Mouse (Mus musculus): ENCODE measurements around the gene Atg13. TPM values are rescaled to one million over a fixed set of nuclear protein-coding genes. Genes with fewer than 3 reads are reported as not detected.

Gene Atg13
- polyA plus RNA-seq, 1 experiment from 2014 or later: 36.2 TPM

DNA sequence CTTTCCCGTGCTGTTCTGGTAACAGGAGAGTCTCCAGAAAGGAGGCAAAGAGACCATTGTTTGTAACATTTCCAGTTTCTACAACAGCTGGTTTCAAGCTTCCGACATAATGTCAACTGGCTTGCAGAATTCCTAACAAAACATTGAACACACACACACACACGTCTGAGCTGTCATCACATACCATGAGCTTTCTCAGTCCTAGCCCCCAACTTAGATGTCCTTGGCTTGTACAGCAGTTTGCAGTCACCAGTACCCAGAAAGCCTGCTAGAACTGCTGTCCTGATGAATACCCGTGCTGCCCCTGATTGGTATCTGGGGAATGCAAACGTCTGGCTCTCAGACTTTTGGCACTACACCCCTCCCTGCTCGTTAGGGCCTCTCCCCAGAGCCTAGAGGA is 54.5 kb downstream of the Atg13 start:
- ATAC-seq (ENCODE audit: low FRiP score, low read depth): no peak
- no peaks in the 10 kb centered on the region for H3K9me3 ChIP-seq
- H3K4me3 ChIP-seq: no peak overlapping the region
- H3K4me1 ChIP-seq: peaks cover 15% of the 10 kb centered on the region
- no peak overlapping the region for H3K9ac ChIP-seq (replicated peaks)
- H3K4me2 ChIP-seq (replicated peaks): no peak overlapping the region
- WGBS: 90% methylated on average over 6 of the region's 6 CpGs
- peaks cover 59% of the 10 kb centered on the region for H3K36me3 ChIP-seq
- no peaks in the 10 kb centered on the region for H3K27me3 ChIP-seq
- H3K27ac ChIP-seq (replicated peaks): no peak overlapping the region

DNA sequence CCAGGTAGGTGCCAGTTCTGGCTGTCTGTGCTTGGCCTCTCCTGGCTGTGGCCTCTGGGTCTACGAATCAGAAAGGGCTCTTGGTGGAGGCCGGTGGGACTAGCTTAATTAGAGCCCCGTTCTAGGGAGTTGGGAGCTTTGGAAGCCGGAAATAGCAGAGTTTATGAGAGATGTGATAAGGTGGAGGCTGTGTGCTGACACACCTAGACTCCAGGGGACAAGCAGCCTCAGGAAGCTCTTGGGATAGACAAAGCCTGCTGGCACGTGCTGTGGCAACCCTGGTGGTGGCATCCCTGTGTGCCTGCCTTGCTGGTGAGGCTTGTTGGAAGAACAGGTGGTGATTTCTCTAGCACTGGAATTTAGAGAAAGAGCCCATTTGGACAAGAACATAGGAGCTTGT is 55.0 kb downstream of the Atg13 start:
- Histone ChIP-seq H3K9me3 (no peaks in the 10 kb centered on the region), H3K9ac (replicated peaks) (no peak overlapping the region), H3K4me1 (peaks cover 19% of the 10 kb centered on the region), H3K27me3 (no peaks in the 10 kb centered on the region), H3K27ac (replicated peaks) (no peak overlapping the region), H3K36me3 (peaks cover 59% of the 10 kb centered on the region), H3K4me3 (no peak overlapping the region), H3K4me2 (replicated peaks) (no peak overlapping the region)
- 89% methylated on average over 5 of the region's 5 CpGs for WGBS
- ATAC-seq (ENCODE audit: low FRiP score, low read depth): no peak

DNA sequence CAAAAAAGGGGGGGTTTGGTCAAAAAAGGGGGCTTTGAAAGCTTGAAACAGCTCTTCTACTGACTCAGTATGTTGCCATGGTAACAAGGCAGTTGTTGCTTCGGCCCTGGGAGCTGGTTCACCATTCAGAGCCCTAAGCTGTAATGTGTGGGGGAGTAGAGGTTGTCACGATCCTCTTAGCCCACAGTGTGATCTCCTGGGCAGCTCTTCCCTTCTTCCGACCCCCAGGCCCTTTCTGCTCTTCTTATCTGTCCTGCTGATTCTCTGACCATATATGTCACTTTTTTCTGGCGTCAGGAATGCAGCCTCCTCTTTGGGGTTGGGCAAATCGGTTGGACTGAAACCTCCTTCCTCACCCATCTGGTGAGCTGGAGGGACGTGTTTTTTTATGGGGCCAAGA is 57.5 kb downstream of the Atg13 start:
- Histone ChIP-seq H3K4me2 (replicated peaks) (no peak overlapping the region), H3K4me3 (no peak overlapping the region), H3K9ac (replicated peaks) (no peak overlapping the region), H3K9me3 (no peaks in the 10 kb centered on the region), H3K4me1 (peaks cover 28% of the 10 kb centered on the region), H3K36me3 (peaks cover 52% of the 10 kb centered on the region), H3K27ac (replicated peaks) (no peak overlapping the region), H3K27me3 (no peaks in the 10 kb centered on the region)
- ATAC-seq (ENCODE audit: low FRiP score, low read depth): no peak
- WGBS: 43% methylated on average over 6 of the region's 6 CpGs

DNA sequence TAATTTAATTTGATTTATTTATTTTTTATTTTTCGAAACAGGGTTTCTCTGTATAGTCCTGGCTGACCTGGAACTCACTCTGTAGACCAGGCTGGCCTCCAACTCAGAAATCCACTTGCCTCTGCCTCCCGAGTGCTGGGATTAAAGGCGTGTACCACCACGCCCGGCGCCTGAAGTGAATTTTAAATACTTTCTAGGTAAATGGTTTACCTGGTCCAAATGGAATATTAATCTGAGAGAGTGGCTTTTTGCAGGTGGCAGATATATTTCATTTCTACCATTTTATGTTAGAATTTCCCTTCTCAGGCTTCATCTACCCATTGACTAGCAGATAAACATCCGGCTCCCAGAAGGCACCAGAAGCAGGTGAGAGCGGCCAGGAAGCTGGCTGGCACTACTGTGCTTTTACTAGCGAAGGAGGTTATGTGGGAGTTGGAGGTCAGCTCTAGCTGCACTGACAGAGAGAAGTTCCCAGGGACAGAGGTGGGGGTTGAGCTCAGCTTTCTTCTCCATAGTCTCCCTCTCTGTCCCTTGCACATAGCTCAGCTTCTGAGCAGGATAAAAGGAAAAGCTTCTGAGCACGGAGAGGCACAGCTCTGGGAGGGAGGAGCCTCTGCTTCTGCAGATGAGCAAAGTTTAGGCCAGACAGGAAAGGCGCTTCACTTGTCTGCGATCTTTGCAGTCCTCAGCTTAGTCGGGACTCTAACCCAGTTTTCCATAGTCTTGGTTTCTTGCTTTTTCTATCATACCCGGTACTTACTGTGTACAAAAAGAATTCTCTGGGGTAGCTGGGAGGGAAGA is 58.7 kb downstream of the Atg13 start:
- 0 out of 2 replicates have a peak overlapping the region, but pooled peaks have one; percentile 11 for H3K9ac ChIP-seq (replicated peaks)
- H3K4me1 ChIP-seq: peaks cover 28% of the 10 kb centered on the region
- no peak for ATAC-seq (ENCODE audit: low FRiP score, low read depth)
- H3K4me2 ChIP-seq (replicated peaks): no peak overlapping the region
- peaks cover 52% of the 10 kb centered on the region for H3K36me3 ChIP-seq
- 87% methylated on average over 14 of the region's 14 CpGs for WGBS
- no peak overlapping the region for H3K27ac ChIP-seq (replicated peaks)
- H3K9me3 ChIP-seq: no peaks in the 10 kb centered on the region
- no peaks in the 10 kb centered on the region for H3K27me3 ChIP-seq
- no peak overlapping the region for H3K4me3 ChIP-seq

DNA sequence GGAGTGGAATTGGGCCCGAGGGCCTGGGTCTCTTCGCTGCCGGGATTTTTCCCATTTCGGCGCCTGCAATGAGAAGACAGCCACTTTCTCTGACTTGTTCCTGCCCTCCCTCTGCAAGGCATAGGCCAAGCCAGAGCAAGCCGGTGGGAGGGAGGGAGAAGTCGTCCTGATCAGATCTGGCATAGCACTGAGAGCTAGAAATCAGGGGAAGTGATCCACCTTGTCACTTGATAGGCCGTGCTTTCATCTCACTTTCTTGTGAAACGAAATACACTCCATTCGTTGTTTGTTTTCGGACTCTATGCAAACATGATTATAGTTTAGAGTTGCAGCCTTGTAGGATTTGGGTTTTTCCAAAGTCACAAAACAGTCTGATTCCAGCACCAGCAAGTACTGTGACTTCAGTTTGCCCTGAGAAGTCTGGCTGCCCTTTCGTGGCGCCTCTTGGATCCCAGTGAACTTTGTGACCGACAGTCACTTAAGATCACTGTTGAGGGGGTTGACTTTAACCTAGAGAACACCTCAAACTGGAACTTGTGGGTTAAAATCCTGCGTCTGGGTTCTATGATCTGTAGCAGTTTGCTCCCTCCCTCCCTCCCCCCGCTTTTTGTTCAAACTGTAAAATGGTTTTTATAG is 59.9 kb downstream of the Atg13 start:
- 14% methylated on average over 16 of the region's 16 CpGs for WGBS
- peak; percentile 71 for ATAC-seq (ENCODE audit: low FRiP score, low read depth)

DNA sequence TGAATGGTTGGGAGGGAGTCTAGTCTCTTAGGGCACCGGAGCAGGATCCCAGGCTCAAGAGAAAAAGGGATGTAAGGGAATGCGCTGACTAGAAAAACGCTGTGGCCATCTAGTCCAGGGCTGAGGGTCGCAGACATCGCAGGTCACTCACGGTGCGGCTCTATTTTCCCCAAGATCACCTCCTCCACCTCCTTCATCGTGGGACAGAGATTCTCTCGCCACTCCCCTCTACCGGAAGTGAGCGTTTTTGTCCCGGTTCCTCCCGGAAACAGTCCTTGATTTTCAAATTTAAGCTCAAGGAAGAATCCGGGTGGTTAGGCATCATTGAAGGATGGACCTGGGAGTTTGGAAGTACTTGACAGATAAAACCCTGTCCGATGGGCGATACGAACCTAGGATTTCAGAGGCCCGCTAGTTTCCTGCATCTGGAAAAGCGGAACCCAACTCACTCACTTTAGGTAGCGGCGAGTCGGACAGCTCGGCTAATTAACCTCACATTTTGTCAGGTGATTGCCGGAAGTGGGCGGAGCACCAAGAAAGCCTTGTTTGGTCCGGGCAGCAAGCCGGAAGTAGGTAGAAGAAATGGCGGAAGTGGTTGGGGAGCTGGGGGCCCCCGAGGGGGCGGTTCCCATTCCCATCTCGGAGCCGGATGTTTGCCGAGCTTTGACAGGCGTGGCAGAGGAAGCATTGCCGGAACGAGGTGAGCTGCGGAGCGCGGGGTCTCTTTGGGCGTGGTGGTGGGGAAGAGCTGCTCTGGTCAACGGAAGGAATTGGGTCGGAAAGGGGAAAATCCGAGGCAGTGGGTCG is 60.6 kb downstream of the Atg13 start, which contains the start of the genes Zfp408 and Arhgap1:
TSS of gene Zfp408 (minus strand) at position 239 of the 807 bp plus-strand sequence.
TSS of gene Arhgap1 (plus strand) at position 308 of the 807 bp plus-strand sequence.
- Histone ChIP-seq H3K36me3 (peaks cover 52% of the 10 kb centered on the region), H3K27me3 (no peaks in the 10 kb centered on the region), H3K4me3 (peak within 1 kb of the TSS; percentile 90), H3K9ac (replicated peaks) (peak within 1 kb of the TSS; percentile 95), H3K4me2 (replicated peaks) (peak within 1 kb of the TSS; percentile 100), H3K27ac (replicated peaks) (peak within 1 kb of the TSS; percentile 80), H3K4me1 (peaks cover 28% of the 10 kb centered on the region), H3K9me3 (no peaks in the 10 kb centered on the region)
- ATAC-seq (ENCODE audit: low FRiP score, low read depth): peak; percentile 94
- WGBS: under 1% methylated on average over 44 of the region's 44 CpGs

More for the DNA sequence above, 59.9 kb downstream of the Atg13 start:
- peaks cover 52% of the 10 kb centered on the region for H3K36me3 ChIP-seq
- peak overlapping the region; percentile 95 for H3K9ac ChIP-seq (replicated peaks)
- H3K4me2 ChIP-seq (replicated peaks): peak overlapping the region; percentile 100
- H3K27ac ChIP-seq (replicated peaks): peak overlapping the region; percentile 80
- H3K4me1 ChIP-seq: peaks cover 28% of the 10 kb centered on the region
- H3K9me3 ChIP-seq: no peaks in the 10 kb centered on the region
- peak overlapping the region; percentile 90 for H3K4me3 ChIP-seq
- no peaks in the 10 kb centered on the region for H3K27me3 ChIP-seq

DNA sequence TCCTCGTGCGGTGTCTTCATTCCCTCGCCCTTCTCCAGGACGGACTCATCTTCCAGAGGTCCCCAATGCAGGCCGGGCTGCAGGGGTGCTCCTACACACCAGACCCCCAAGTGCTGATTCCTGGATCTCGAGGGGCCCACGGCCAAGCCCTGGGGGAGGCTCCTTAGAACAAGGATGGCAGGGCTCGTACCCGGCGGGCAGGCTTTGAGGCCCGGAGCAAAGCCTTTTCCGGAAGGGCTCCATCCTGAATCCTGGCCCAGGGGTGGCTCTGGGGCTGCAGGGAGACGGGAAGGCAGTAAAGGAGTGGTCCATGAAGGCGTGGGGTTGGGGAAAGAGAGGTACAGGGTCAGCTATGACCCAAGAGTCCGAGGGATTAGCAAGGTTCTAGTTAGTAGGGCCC is 61.2 kb downstream of the Atg13 start:
- peak overlapping the region; percentile 90 for H3K4me3 ChIP-seq
- H3K9ac ChIP-seq (replicated peaks): peak overlapping the region; percentile 95
- ATAC-seq (ENCODE audit: low FRiP score, low read depth): peak; percentile 1; the same call in 1 of the 2 replicates
- H3K27ac ChIP-seq (replicated peaks): peak overlapping the region; percentile 80
- 4% methylated on average over 15 of the region's 15 CpGs for WGBS
- H3K36me3 ChIP-seq: peaks cover 52% of the 10 kb centered on the region
- H3K4me2 ChIP-seq (replicated peaks): peak overlapping the region; percentile 100
- H3K27me3 ChIP-seq: no peaks in the 10 kb centered on the region
- H3K4me1 ChIP-seq: peaks cover 28% of the 10 kb centered on the region
- no peaks in the 10 kb centered on the region for H3K9me3 ChIP-seq

DNA sequence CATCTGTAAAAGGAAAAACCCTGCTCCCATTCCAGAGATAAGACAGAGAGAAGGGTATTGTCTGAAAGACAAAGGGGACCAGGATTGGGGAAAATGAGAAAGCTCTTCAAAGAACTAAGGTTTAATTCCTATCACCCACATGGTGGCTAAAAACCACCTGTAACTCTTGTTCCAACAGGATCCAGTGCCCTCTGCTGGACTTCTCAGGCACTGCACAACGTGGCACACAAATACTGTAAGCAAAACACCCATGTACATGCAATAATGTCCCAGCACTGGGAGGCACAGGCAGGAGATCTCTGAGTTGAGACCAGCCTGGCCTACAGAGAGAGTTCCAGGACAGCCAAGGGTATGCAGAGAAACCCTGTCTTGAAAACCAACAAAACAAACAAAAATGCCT is 63.6 kb downstream of the Atg13 start:
- Histone ChIP-seq H3K36me3 (peaks cover 60% of the 10 kb centered on the region), H3K9me3 (no peaks in the 10 kb centered on the region), H3K9ac (replicated peaks) (no peak overlapping the region), H3K27me3 (no peaks in the 10 kb centered on the region), H3K27ac (replicated peaks) (no peak overlapping the region), H3K4me3 (no peak overlapping the region), H3K4me2 (replicated peaks) (no peak overlapping the region), H3K4me1 (peaks cover 17% of the 10 kb centered on the region)
- no peak for ATAC-seq (ENCODE audit: low FRiP score, low read depth)
- WGBS: 34% methylated on average over 1 of the region's 1 CpGs

DNA sequence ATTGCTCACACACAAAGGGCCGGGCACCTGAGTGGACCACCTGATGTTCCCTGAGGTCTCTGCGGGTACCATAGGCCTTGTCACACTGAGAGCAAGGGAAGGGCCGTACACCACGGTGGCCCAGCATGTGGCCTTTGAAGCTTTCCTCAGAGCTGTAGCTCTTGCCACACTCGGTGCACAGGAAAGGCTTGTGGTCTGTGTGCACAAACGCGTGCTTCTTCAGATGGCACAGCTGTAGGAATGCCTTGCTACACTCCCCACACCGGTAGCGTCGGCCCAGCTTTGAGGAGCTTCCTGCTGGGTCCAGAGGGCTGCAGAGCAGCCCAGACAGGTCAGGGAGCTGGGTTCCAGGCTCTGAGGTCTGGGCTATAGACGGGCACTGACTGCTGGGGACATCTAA is 64.6 kb downstream of the Atg13 start:
- Histone ChIP-seq H3K9me3 (no peaks in the 10 kb centered on the region), H3K4me3 (no peak overlapping the region), H3K4me1 (peaks cover 12% of the 10 kb centered on the region), H3K27ac (replicated peaks) (no peak overlapping the region), H3K27me3 (no peaks in the 10 kb centered on the region), H3K9ac (replicated peaks) (no peak overlapping the region), H3K4me2 (replicated peaks) (no peak overlapping the region), H3K36me3 (peaks cover 58% of the 10 kb centered on the region)
- no peak for ATAC-seq (ENCODE audit: low FRiP score, low read depth)
- WGBS: 94% methylated on average over 11 of the region's 11 CpGs

DNA sequence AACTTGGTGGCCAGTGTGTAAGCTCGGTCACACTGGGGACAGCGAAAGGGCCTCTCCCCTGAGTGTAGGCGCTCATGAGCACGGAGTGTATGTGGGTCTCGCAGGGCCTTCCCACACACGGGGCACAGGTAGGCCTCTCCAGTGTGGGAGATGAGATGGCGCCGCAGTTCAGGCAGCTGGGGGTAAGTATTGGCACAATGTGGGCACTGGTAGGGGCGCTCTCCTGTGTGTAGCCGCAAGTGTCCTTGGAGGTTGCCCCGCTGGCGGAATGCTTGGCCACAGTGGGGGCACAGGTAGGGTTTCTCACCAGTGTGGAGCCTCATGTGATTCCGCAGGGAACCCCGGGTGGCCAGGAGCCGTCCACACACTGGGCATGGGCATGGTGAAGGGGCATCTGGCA is 65.0 kb downstream of the Atg13 start:
- 96% methylated on average over 15 of the region's 15 CpGs for WGBS
- ATAC-seq (ENCODE audit: low FRiP score, low read depth): no peak
- Histone ChIP-seq H3K4me1 (peaks cover 9% of the 10 kb centered on the region), H3K9ac (replicated peaks) (no peak overlapping the region), H3K27ac (replicated peaks) (no peak overlapping the region), H3K27me3 (no peaks in the 10 kb centered on the region), H3K4me2 (replicated peaks) (no peak overlapping the region), H3K9me3 (no peaks in the 10 kb centered on the region), H3K36me3 (peaks cover 58% of the 10 kb centered on the region), H3K4me3 (no peak overlapping the region)

DNA sequence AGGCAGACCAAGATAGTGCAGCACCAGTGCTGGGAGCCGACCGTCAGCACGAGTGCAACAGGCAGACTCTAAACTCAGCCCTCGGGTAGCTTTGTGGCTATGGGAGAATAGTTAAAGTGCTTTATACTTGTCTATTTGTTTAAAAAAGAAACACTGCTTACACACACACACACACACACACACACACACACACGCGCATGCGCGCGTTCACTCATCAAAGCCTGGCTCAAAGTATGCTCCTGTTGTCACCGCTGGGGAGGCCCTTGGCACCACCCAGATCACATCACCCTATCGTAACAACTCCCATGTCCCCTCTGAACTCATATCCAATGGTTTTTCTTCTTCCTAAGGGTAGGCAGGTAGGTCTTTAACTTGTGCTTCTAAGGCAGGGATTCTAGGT is 66.4 kb downstream of the Atg13 start:
- H3K4me1 ChIP-seq: peaks cover 7% of the 10 kb centered on the region
- no peaks in the 10 kb centered on the region for H3K27me3 ChIP-seq
- 0 out of 2 replicates have a peak overlapping the region, but pooled peaks have one; percentile 20 for H3K9ac ChIP-seq (replicated peaks)
- no peak overlapping the region for H3K4me2 ChIP-seq (replicated peaks)
- H3K27ac ChIP-seq (replicated peaks): no peak overlapping the region
- no peaks in the 10 kb centered on the region for H3K9me3 ChIP-seq
- H3K36me3 ChIP-seq: peaks cover 58% of the 10 kb centered on the region
- H3K4me3 ChIP-seq: no peak overlapping the region
- no peak for ATAC-seq (ENCODE audit: low FRiP score, low read depth)
- 95% methylated on average over 11 of the region's 11 CpGs for WGBS
